Mouse (Mus musculus) stomach, embryonic 15.5 days (tissue): Measurements from ENCODE around the gene Efemp2. TPM values are rescaled to one million over a fixed set of nuclear protein-coding genes. Genes with fewer than 3 reads are reported as not detected.
A peak's percentile ranks its signal among the peaks of the same experiment; 100 is the strongest.
"Not testable (repeated sequence)": the region's sequence is repeated elsewhere in the genome, so short reads cannot be mapped to it uniquely, and the experiment has no call there.

Experiments
- ATAC-seq: fragments of 200-750 bp; cut with Nextera tagmentation; 2 replicates; pipeline ENCODE4 v1.8.0; 2017; ENCODE audit warnings: low read depth, moderate number of reproducible peaks, moderate TSS enrichment; ENCODE audit not compliant: insufficient read depth, low FRiP score
- H3K27ac ChIP-seq: fragments of 300-500 bp; sonication (generic); 2 replicates; pipeline ENCODE4 v1.5.1; 2015; ENCODE audit warnings: mild to moderate bottlenecking, inconsistent platforms
- H3K27me3 ChIP-seq: fragments of 300-500 bp; sonication (generic); replicated peaks from 2 replicates; pipeline ENCODE4 v1.6.1; 2015; ENCODE audit warnings: inconsistent platforms
- H3K36me3 ChIP-seq: fragments of 300-500 bp; sonication (generic); 2 replicates; pipeline ENCODE4 v1.6.1; 2015; ENCODE audit warnings: inconsistent platforms
- H3K4me1 ChIP-seq: fragments of 300-500 bp; sonication (generic); 2 replicates; pipeline ENCODE4 v1.6.1; 2015; ENCODE audit warnings: inconsistent platforms
- H3K4me2 ChIP-seq: fragments of 300-500 bp; sonication (generic); 2 replicates; pipeline ENCODE4 v1.6.1; 2015; ENCODE audit warnings: mild to moderate bottlenecking, inconsistent platforms
- H3K4me3 ChIP-seq: fragments of 300-500 bp; sonication (generic); replicated peaks from 2 replicates; pipeline ENCODE4 v1.5.1; 2015; ENCODE audit warnings: inconsistent platforms
- H3K9ac ChIP-seq: fragments of 300-500 bp; sonication (generic); 2 replicates; pipeline ENCODE4 v1.6.1; 2015; ENCODE audit warnings: inconsistent platforms
- H3K9me3 ChIP-seq: fragments of 300-500 bp; sonication (generic); 2 replicates; pipeline ENCODE4 v1.6.1; 2016; ENCODE audit warnings: inconsistent platforms
- WGBS: fragments of 180-500 bp; shearing (Covaris S2); methylation state at CpG from one replicate; pipeline ENCODE4 v1.1.7; 2015; 5-methylcytosine and 5-hydroxymethylcytosine counted together
- polyA plus RNA-seq: library from polyadenylated mRNA; unstranded; fragments of >200 nt; fragmentation: Nextera tagmentation; extraction: Ambion mirVana; gene quantifications from 2 replicates; pipeline ENCODE4 v1.2.1, GENCODE M21; 2015

Efemp2 gene
- polyA plus RNA-seq, 1 experiment from 2014 or later: 145 TPM

- H3K9ac ChIP-seq: no peak overlapping the region
- H3K27me3 ChIP-seq: no peaks in the 10 kb centered on the region
- H3K4me3 ChIP-seq: no peak overlapping the region
- no peak overlapping the region for H3K4me2 ChIP-seq
- 89% methylated on average over 19 of the region's 19 CpGs for WGBS
- H3K27ac ChIP-seq: no peak overlapping the region
- H3K4me1 ChIP-seq: peaks cover 19% of the 10 kb centered on the region
- no peaks in the 10 kb centered on the region for H3K9me3 ChIP-seq
- peaks cover 45% of the 10 kb centered on the region for H3K36me3 ChIP-seq
- ATAC-seq: no peak
Observed at GRCm38 (mm10) chr19:5483386-5484359, 9.9 kb downstream of the Efemp2 start.

GRCm38 (mm10) chr19:5484496-5484895 lies 10.7 kb downstream of the Efemp2 start:
- Histone ChIP-seq H3K4me2 (no peak overlapping the region), H3K4me3 (no peak overlapping the region), H3K27me3 (no peaks in the 10 kb centered on the region), H3K9me3 (no peaks in the 10 kb centered on the region), H3K4me1 (peaks cover 22% of the 10 kb centered on the region), H3K9ac (no peak overlapping the region), H3K36me3 (peaks cover 45% of the 10 kb centered on the region), H3K27ac (no peak overlapping the region)
- no peak for ATAC-seq
- WGBS: 90% methylated on average over 5 of the region's 5 CpGs

- Histone ChIP-seq H3K9ac (no peak overlapping the region), H3K27me3 (no peaks in the 10 kb centered on the region), H3K4me1 (peaks cover 22% of the 10 kb centered on the region), H3K4me2 (no peak overlapping the region), H3K4me3 (no peak overlapping the region), H3K9me3 (no peaks in the 10 kb centered on the region), H3K36me3 (peaks cover 38% of the 10 kb centered on the region), H3K27ac (no peak overlapping the region)
- WGBS: 85% methylated on average over 8 of the region's 8 CpGs
- ATAC-seq: no peak
Observed at GRCm38 (mm10) chr19:5485371-5485770, 11.6 kb downstream of the Efemp2 start.

- no peak overlapping the region for H3K27ac ChIP-seq
- no peaks in the 10 kb centered on the region for H3K9me3 ChIP-seq
- H3K4me1 ChIP-seq: peaks cover 22% of the 10 kb centered on the region
- H3K36me3 ChIP-seq: peaks cover 34% of the 10 kb centered on the region
- 90% methylated on average over 7 of the region's 7 CpGs for WGBS
- ATAC-seq: no peak
- H3K4me3 ChIP-seq: no peak overlapping the region
- H3K27me3 ChIP-seq: no peaks in the 10 kb centered on the region
- H3K9ac ChIP-seq: no peak overlapping the region
- no peak overlapping the region for H3K4me2 ChIP-seq
Observed at GRCm38 (mm10) chr19:5485821-5486220, 12.1 kb downstream of the Efemp2 start.

GRCm38 (mm10) chr19:5486286-5486685 lies 12.5 kb downstream of the Efemp2 start:
- H3K36me3 ChIP-seq: peaks cover 31% of the 10 kb centered on the region
- H3K4me3 ChIP-seq: no peak overlapping the region
- H3K9ac ChIP-seq: 0 out of 2 replicates have a peak overlapping the region, but pooled peaks have one; percentile 12
- ATAC-seq: no peak
- no peak overlapping the region for H3K27ac ChIP-seq
- peaks cover 22% of the 10 kb centered on the region for H3K4me1 ChIP-seq
- no peaks in the 10 kb centered on the region for H3K27me3 ChIP-seq
- no peak overlapping the region for H3K4me2 ChIP-seq
- 78% methylated on average over 8 of the region's 8 CpGs for whole genome bisulfite sequencing
- H3K9me3 ChIP-seq: no peaks in the 10 kb centered on the region

GRCm38 (mm10) chr19:5486771-5487170 lies 13.0 kb downstream of the Efemp2 start:
- H3K27ac ChIP-seq: no peak overlapping the region
- no peaks in the 10 kb centered on the region for H3K27me3 ChIP-seq
- no peaks in the 10 kb centered on the region for H3K9me3 ChIP-seq
- WGBS: 75% methylated on average over 4 of the region's 4 CpGs
- no peak overlapping the region for H3K4me3 ChIP-seq
- H3K4me2 ChIP-seq: peak overlapping the region; percentile 90; the same call in 1 of the 2 replicates
- peaks cover 27% of the 10 kb centered on the region; the same call in 1 of the 2 replicates for H3K36me3 ChIP-seq
- H3K4me1 ChIP-seq: peaks cover 22% of the 10 kb centered on the region
- H3K9ac ChIP-seq: no peak overlapping the region
- ATAC-seq: no peak

- peaks cover 30% of the 10 kb centered on the region for H3K4me1 ChIP-seq
- H3K9me3 ChIP-seq: no peaks in the 10 kb centered on the region
- H3K27me3 ChIP-seq: no peaks in the 10 kb centered on the region
- H3K9ac ChIP-seq: peak within 1 kb of the TSS; percentile 58
- peak within 1 kb of the TSS; percentile 90 for H3K4me2 ChIP-seq
- under 1% methylated on average over 39 of the region's 39 CpGs for WGBS
- ATAC-seq: peak; percentile 76
- peaks cover 25% of the 10 kb centered on the region for H3K36me3 ChIP-seq
- peak within 1 kb of the TSS; percentile 63 for H3K4me3 ChIP-seq
- H3K27ac ChIP-seq: peak within 1 kb of the TSS; percentile 100
Observed at GRCm38 (mm10) chr19:5487768-5488550, 14.2 kb downstream of the Efemp2 start, which contains the start of gene Mus81. Gene Mus81, minus strand, starts transcription at chr19:5488402.

- peaks cover 34% of the 10 kb centered on the region for H3K4me1 ChIP-seq
- WGBS: under 1% methylated on average over 26 of the region's 26 CpGs
- H3K27ac ChIP-seq: peak overlapping the region; percentile 100
- peak overlapping the region; percentile 63 for H3K4me3 ChIP-seq
- H3K27me3 ChIP-seq: no peaks in the 10 kb centered on the region
- peaks cover 29% of the 10 kb centered on the region for H3K36me3 ChIP-seq
- H3K9ac ChIP-seq: peak overlapping the region; percentile 31; the same call in 1 of the 2 replicates
- ATAC-seq: peak; percentile 83
- H3K4me2 ChIP-seq: peak overlapping the region; percentile 90
- no peaks in the 10 kb centered on the region for H3K9me3 ChIP-seq
Observed at GRCm38 (mm10) chr19:5488878-5489571, 15.3 kb downstream of the Efemp2 start.

- not testable (repeated sequence) for ATAC-seq, H3K9me3 ChIP-seq, H3K9ac ChIP-seq, H3K27me3 ChIP-seq
- 40% methylated on average over 10 of the region's 10 CpGs for WGBS
- peak overlapping the region; percentile 98 for H3K4me3 ChIP-seq
- peaks cover 36% of the 10 kb centered on the region for H3K4me1 ChIP-seq
- H3K27ac ChIP-seq: peak overlapping the region; percentile 100
- peaks cover 32% of the 10 kb centered on the region for H3K36me3 ChIP-seq
- H3K4me2 ChIP-seq: peak overlapping the region; percentile 90
Observed at GRCm38 (mm10) chr19:5489721-5490120, 16.0 kb downstream of the Efemp2 start.

GRCm38 (mm10) chr19:5490313-5490897 lies 16.7 kb downstream of the Efemp2 start, which contains the start of gene Cfl1:
Gene Cfl1, plus strand, starts transcription at chr19:5490455.
- under 1% methylated on average over 61 of the region's 62 CpGs for WGBS
- Histone ChIP-seq H3K4me3 (peak within 1 kb of the TSS; percentile 98), H3K9ac (peak within 1 kb of the TSS; percentile 99), H3K4me1 (peaks cover 36% of the 10 kb centered on the region), H3K36me3 (peaks cover 31% of the 10 kb centered on the region), H3K27ac (peak within 1 kb of the TSS; percentile 100), H3K4me2 (peak within 1 kb of the TSS; percentile 90), H3K9me3 (no peaks in the 10 kb centered on the region), H3K27me3 (no peaks in the 10 kb centered on the region)
- peak; percentile 68 for ATAC-seq
